Mouse (Mus musculus) kidney, embryonic 15.5 days (tissue): Measurements from ENCODE around the gene Neurod2. TPM values are rescaled to one million over a fixed set of nuclear protein-coding genes. Genes with fewer than 3 reads are reported as not detected.

ENCODE experiments used
- ATAC-seq: fragments of 200-750 bp; cut with Nextera tagmentation; replicated peaks from 2 replicates; pipeline ENCODE4 v1.8.0; 2017; ENCODE audit warnings: moderate TSS enrichment; ENCODE audit not compliant: low FRiP score
- H3K27ac ChIP-seq: fragments of 300-500 bp; sonication (generic); 2 replicates; pipeline ENCODE4 v1.5.1; 2015; ENCODE audit warnings: mild to moderate bottlenecking, inconsistent platforms
- H3K27me3 ChIP-seq: fragments of 300-500 bp; sonication (generic); 2 replicates; pipeline ENCODE4 v1.6.1; 2015; ENCODE audit warnings: inconsistent platforms
- H3K36me3 ChIP-seq: fragments of 300-500 bp; sonication (generic); 2 replicates; pipeline ENCODE4 v1.6.1; 2015; ENCODE audit warnings: inconsistent platforms
- H3K4me1 ChIP-seq: fragments of 300-500 bp; sonication (generic); 2 replicates; pipeline ENCODE4 v1.6.1; 2015; ENCODE audit warnings: inconsistent platforms
- H3K4me2 ChIP-seq: fragments of 300-500 bp; sonication (generic); 2 replicates; pipeline ENCODE4 v1.6.1; 2015; ENCODE audit warnings: moderate library complexity, mild to moderate bottlenecking, inconsistent platforms
- H3K4me3 ChIP-seq: fragments of 300-500 bp; sonication (generic); replicated peaks from 2 replicates; pipeline ENCODE4 v1.5.1; 2015; ENCODE audit warnings: mild to moderate bottlenecking, inconsistent platforms
- H3K9ac ChIP-seq: fragments of 300-500 bp; sonication (generic); 2 replicates; pipeline ENCODE4 v1.6.1; 2015; ENCODE audit warnings: mild to moderate bottlenecking, inconsistent platforms
- H3K9me3 ChIP-seq: fragments of 300-500 bp; sonication (generic); replicated peaks from 2 replicates; pipeline ENCODE4 v1.6.1; 2016; ENCODE audit warnings: inconsistent platforms
- WGBS: fragments of 180-500 bp; shearing (Covaris S2); methylation state at CpG from one replicate; pipeline ENCODE4 v1.1.7; 2015; ENCODE audit warnings: mixed read lengths; 5-methylcytosine and 5-hydroxymethylcytosine counted together
- polyA plus RNA-seq: library from polyadenylated mRNA; unstranded; fragments of >200 nt; fragmentation: Nextera tagmentation; extraction: Ambion mirVana; gene quantifications from 2 replicates; pipeline ENCODE4 v1.2.1, GENCODE M21; 2015

Neurod2 gene
- polyA plus RNA-seq, 1 experiment from 2014 or later, result not detected

GRCm38 (mm10) chr11:98293070-98293469 is 36.4 kb downstream of the Neurod2 start:
- H3K9me3 ChIP-seq, result no peaks in the 10 kb centered on the region
- peaks cover 40% of the 10 kb centered on the region for H3K4me1 ChIP-seq
- H3K4me3 ChIP-seq, result no peak overlapping the region
- no peak overlapping the region for H3K27ac ChIP-seq
- no peak overlapping the region for H3K4me2 ChIP-seq
- ATAC-seq, result no peak
- H3K9ac ChIP-seq, result no peak overlapping the region
- peaks cover 45% of the 10 kb centered on the region for H3K27me3 ChIP-seq
- 29% methylated on average over 2 of the region's 2 CpGs for WGBS
- H3K36me3 ChIP-seq, result no peaks in the 10 kb centered on the region

- H3K9me3 ChIP-seq, result no peaks in the 10 kb centered on the region
- H3K27me3 ChIP-seq, result peaks cover 28% of the 10 kb centered on the region
- H3K4me1 ChIP-seq, result peaks cover 20% of the 10 kb centered on the region
- H3K9ac ChIP-seq, result no peak overlapping the region
- no peak overlapping the region for H3K27ac ChIP-seq
- ATAC-seq, result no peak
- 83% methylated on average over 2 of the region's 2 CpGs for WGBS
- no peak overlapping the region for H3K4me2 ChIP-seq
- H3K36me3 ChIP-seq, result no peaks in the 10 kb centered on the region
- no peak overlapping the region for H3K4me3 ChIP-seq
Observed at GRCm38 (mm10) chr11:98290906-98291305, 38.5 kb downstream of the Neurod2 start.

- Histone ChIP-seq H3K4me1 (peaks cover 11% of the 10 kb centered on the region), H3K9ac (no peak overlapping the region), H3K27me3 (peaks cover 17% of the 10 kb centered on the region), H3K36me3 (no peaks in the 10 kb centered on the region), H3K4me3 (no peak overlapping the region), H3K4me2 (no peak overlapping the region), H3K9me3 (no peaks in the 10 kb centered on the region), H3K27ac (no peak overlapping the region)
- no peak for ATAC-seq
- WGBS, result 46% methylated on average over 13 of the region's 13 CpGs
Observed at GRCm38 (mm10) chr11:98289873-98290272, 39.6 kb downstream of the Neurod2 start.

- Histone ChIP-seq H3K4me2 (no peak overlapping the region), H3K9ac (no peak overlapping the region), H3K4me1 (peaks cover 10% of the 10 kb centered on the region; the same call in 1 of the 2 replicates), H3K27me3 (peaks cover 16% of the 10 kb centered on the region), H3K36me3 (no peaks in the 10 kb centered on the region), H3K9me3 (no peaks in the 10 kb centered on the region), H3K27ac (no peak overlapping the region), H3K4me3 (no peak overlapping the region)
- WGBS, result 61% methylated on average over 7 of the region's 7 CpGs
- ATAC-seq, result no peak
Observed at GRCm38 (mm10) chr11:98287961-98288360, 41.5 kb downstream of the Neurod2 start.

- 55% methylated on average over 5 of the region's 5 CpGs for WGBS
- H3K36me3 ChIP-seq, result no peaks in the 10 kb centered on the region
Observed at GRCm38 (mm10) chr11:98287531-98287930, 41.9 kb downstream of the Neurod2 start.

GRCm38 (mm10) chr11:98285368-98285767 is 44.1 kb downstream of the Neurod2 start:
- no peak overlapping the region for H3K9ac ChIP-seq
- 64% methylated on average over 2 of the region's 2 CpGs for WGBS
- no peaks in the 10 kb centered on the region for H3K9me3 ChIP-seq
- ATAC-seq, result no peak
- H3K27ac ChIP-seq, result no peak overlapping the region
- H3K4me1 ChIP-seq, result peaks cover 10% of the 10 kb centered on the region; the same call in 1 of the 2 replicates
- no peak overlapping the region for H3K4me2 ChIP-seq
- H3K4me3 ChIP-seq, result no peak overlapping the region
- peaks cover 4% of the 10 kb centered on the region for H3K36me3 ChIP-seq
- peaks cover 9% of the 10 kb centered on the region for H3K27me3 ChIP-seq

More at GRCm38 (mm10) chr11:98287531-98287930, 41.9 kb downstream of the Neurod2 start:
- no peak for ATAC-seq
- H3K4me1 ChIP-seq, result peaks cover 10% of the 10 kb centered on the region; the same call in 1 of the 2 replicates
- no peaks in the 10 kb centered on the region for H3K9me3 ChIP-seq
- H3K4me3 ChIP-seq, result no peak overlapping the region
- H3K27me3 ChIP-seq, result peaks cover 16% of the 10 kb centered on the region
- no peak overlapping the region for H3K4me2 ChIP-seq
- H3K9ac ChIP-seq, result no peak overlapping the region
- no peak overlapping the region for H3K27ac ChIP-seq

GRCm38 (mm10) chr11:98284230-98284629 is 45.2 kb downstream of the Neurod2 start:
- Histone ChIP-seq H3K4me1 (peaks cover 10% of the 10 kb centered on the region; the same call in 1 of the 2 replicates), H3K27me3 (peaks cover 2% of the 10 kb centered on the region), H3K9ac (no peak overlapping the region), H3K36me3 (peaks cover 10% of the 10 kb centered on the region), H3K4me3 (peak overlapping the region; percentile 30), H3K4me2 (peak overlapping the region; percentile 55), H3K9me3 (no peaks in the 10 kb centered on the region), H3K27ac (0 out of 2 replicates have a peak overlapping the region, but pooled peaks have one; percentile 27)
- 2% methylated on average over 17 of the region's 17 CpGs for WGBS
- ATAC-seq, result peak; percentile 52; the same call in 1 of the 2 replicates

- WGBS, result 29% methylated on average over 9 of the region's 9 CpGs
- peak overlapping the region; percentile 30; the same call in 1 of the 2 replicates for H3K4me2 ChIP-seq
Observed at GRCm38 (mm10) chr11:98283740-98284139, 45.7 kb downstream of the Neurod2 start.

More at GRCm38 (mm10) chr11:98283740-98284139, 45.7 kb downstream of the Neurod2 start:
- no peak overlapping the region for H3K4me3 ChIP-seq
- no peak for ATAC-seq
- H3K9ac ChIP-seq, result no peak overlapping the region
- peaks cover 10% of the 10 kb centered on the region; the same call in 1 of the 2 replicates for H3K4me1 ChIP-seq
- no peak overlapping the region for H3K27ac ChIP-seq
- no peaks in the 10 kb centered on the region; the same call in 1 of the 2 replicates for H3K27me3 ChIP-seq
- peaks cover 15% of the 10 kb centered on the region for H3K36me3 ChIP-seq
- no peaks in the 10 kb centered on the region for H3K9me3 ChIP-seq

Other genes starting within 250 kb of the Neurod2 start
- 18.0 and 20.3 TPM in 2 replicates for gene Fbxl20, start 179.2 kb downstream of the Neurod2 start, polyA plus RNA-seq
- gene Med1, start 136.4 kb downstream of the Neurod2 start, polyA plus RNA-seq, result 66.6 and 72.8 TPM in 2 replicates
- 10.9 and 11.9 TPM in 2 replicates for gene Cdk12, start 126.6 kb downstream of the Neurod2 start, polyA plus RNA-seq
- gene Ppp1r1b, start 18.8 kb upstream of the Neurod2 start, polyA plus RNA-seq, result 2.8 and 6.8 TPM in 2 replicates
- gene Stard3, start 28.7 kb upstream of the Neurod2 start, polyA plus RNA-seq, result 46.4 and 53.1 TPM in 2 replicates
- gene Tcap, start 54.2 kb upstream of the Neurod2 start, polyA plus RNA-seq, result 2.5 and 3.5 TPM in 2 replicates
- 2.7 and 3.8 TPM in 2 replicates for gene Pnmt, start 56.8 kb upstream of the Neurod2 start, polyA plus RNA-seq
- 16.9 and 17.5 TPM in 2 replicates for gene Pgap3, start 70.8 kb upstream of the Neurod2 start, polyA plus RNA-seq
- 46.2 and 48.0 TPM in 2 replicates for gene Erbb2, start 82.8 kb upstream of the Neurod2 start, polyA plus RNA-seq
- 101 and 106 TPM in 2 replicates for gene Mien1, start 109.3 kb upstream of the Neurod2 start, polyA plus RNA-seq
- gene Grb7, start 116.7 kb upstream of the Neurod2 start, polyA plus RNA-seq, result 68.8 and 69.8 TPM in 2 replicates
- 0.43 and 0.44 TPM in 2 replicates for gene Ikzf3, start 216.4 kb upstream of the Neurod2 start, polyA plus RNA-seq
- gene Zpbp2, start 221.4 kb upstream of the Neurod2 start, polyA plus RNA-seq, result 0.12 and 0.27 TPM in 2 replicates